Mouse (Mus musculus) frontal cortex, postnatal 36 days (tissue): ENCODE results near the gene Naaladl2.
"Not testable (repeated sequence)": the region's sequence is repeated elsewhere in the genome, so short reads cannot be mapped to it uniquely, and the experiment has no call there.

Experiments used
- DNase-seq, 2 experiments: peaks; one replicate each; pipeline ENCODE4 v3.0.0; 2022; ENCODE audit warnings: low spot score in 2 of 2

The Naaladl2 gene

DNA sequence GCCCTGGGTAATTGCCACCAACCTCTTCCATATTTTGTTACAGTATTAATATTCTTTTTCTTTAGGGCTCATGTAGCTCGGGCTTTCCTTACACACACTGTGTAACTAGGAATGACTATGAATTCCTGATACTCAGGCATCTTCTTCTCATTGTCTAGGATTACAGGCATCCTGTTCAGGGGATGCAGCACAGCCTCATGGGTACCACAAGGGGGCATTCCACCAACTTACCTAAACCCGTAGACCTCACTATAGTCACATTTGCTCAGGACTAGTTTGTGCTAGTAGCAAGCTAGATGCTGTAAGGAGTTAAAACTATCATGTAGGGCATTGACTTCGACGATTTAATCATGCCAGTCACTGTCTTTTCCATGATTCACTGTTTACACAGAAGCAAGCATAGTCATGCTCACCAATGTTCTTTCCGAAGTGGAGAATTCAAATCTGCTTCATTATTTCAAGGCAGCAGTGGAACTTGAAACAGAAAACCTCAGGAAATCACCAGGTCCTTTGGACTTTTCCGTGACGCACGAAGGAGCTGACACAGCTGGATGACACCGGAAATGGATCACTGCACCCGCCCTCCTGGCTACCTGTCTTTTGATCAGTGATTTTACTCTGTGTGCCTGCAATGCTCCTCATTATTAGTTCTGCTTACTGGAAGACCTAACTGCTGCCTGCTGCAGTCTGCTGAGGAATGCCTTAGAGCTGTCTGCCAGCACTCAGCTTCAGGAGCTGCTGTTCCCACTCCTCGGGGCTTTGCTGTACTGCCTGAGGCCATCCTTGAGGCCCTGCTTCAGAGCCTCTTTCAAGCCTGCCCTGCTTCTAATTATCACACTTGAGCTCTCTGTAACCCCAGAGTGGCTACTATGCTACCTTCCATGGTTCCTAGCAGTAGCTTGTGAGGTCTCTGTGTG lies 822.3 kb downstream of the Naaladl2 start:
- DNase-seq, result no peak

DNA sequence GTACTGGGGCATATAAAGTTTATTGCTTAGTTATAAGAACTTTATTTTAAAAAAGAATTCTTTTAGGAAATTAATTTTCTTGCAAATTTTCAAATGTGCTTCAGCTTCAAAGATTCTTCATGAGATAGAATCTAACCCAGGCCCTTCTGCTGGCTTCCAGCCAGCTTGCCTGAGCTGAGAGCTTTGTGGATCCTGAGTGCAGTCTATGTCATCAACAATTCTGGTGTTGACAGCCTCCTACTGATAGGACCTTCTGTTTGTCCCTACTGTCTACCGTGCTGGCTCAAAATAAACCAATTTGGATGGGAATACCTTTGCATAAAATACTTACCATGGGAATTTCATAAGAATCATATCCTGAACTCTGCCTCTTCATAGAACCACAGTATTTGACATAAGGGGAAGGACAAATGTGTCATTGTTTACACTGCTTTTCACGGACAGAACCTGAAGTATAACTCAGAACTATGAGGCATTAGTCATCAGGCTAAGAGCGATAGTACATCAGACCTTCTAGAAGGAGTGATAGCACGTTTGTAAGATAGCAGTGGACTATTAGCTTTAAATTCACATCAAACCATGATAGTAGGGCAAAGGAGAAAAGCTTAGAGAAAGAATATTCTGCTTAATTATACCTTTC lies 829.3 kb downstream of the Naaladl2 start:
- no peak for DNase-seq

DNA sequence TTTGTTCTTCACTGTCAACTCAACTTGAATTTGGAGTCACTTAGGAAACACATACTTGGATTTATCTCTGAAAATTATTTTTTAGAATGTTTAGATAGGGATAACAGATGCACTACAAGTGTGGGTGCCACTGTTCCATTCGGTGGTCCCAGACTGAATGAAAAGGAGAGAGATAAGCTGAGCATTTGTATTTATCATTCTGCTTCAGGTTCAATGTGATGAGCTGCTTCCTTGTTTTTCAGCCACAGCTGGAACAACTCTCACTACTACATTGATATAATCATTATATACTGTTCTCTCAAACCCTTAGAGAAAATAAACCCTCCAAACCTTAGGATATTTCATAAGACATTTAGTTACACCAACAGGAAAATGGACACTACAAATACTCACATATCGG lies 918.6 kb downstream of the Naaladl2 start:
- no peak for DNase-seq

DNA sequence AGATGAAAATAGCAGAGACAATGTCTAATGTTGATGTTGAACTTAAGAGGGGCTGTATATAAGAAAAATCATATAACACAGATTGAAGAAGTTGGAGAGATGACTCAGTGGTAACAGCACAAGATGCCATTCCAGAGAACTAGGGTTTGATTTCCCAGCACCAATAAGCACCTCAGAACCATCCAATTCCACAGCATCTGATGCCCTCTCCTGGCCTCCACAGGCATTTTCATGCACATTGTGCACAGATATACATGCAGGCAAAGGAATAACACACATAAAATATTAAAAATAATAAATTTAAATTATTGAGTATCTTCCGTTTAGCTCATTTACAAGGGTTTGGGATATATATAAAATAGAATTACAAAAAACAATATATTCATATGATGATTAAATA lies 926.6 kb downstream of the Naaladl2 start:
- DNase-seq, result no peak

- DNase-seq, result no peak
Observed at GRCm38 (mm10) chr3:24166531-24166930, 977.5 kb downstream of the Naaladl2 start.

- no peak for DNase-seq
Observed at GRCm38 (mm10) chr3:24163992-24164391, 980.1 kb downstream of the Naaladl2 start.

DNA sequence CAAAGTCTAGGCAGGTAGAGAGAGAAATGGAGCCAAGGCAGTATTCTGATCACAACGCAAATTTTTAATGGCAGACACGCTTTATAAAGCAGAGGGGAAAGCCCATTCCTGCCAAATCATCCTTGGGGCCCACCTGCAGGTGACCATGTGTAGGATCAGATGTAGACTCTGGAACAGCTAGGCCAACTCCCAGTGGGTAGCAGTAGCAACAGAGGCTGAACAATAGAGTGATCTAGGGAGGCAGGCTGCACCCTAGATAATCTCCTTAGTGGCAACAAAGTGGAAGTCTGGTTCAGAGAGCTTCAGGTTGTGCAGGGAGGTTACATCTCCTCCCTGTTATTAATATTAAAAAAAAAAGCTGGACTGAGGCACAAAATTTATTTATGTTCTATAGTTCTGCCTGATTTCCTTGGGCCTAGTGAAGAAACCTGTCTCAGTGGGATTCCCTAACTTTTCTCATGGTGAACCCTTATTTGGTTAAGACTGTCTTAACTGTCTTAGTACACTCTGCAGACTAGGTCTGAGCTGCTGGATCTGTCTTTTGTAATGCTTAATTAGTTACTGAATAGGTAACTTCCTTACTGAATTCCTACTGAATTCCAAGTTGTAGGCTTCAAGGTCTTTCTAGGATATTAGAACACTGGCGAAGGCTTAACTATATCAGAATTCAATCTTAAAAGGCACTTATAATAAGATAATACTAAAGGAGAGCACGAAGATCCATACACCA lies 992.8 kb downstream of the Naaladl2 start:
- DNase-seq, result not testable (repeated sequence)

DNA sequence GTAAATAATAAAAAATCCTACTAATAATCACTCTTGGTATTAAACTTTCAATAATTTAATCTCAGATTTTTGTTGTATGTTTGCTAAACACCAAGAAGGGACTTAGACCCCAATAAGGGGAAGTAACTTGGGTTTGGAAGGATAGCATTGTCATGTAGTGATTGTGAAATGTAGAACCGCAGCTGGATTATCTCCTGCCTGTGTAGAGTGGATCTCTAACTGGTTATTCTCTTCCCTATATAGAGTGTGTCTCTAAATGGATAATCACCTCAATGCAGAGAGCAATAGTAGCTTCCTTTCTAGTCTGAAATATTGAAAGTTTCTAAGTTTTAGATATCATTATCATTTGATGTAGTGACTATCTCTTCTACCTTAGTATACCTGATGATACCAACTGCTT lies 1001.3 kb downstream of the Naaladl2 start:
- DNase-seq, result no peak

- DNase-seq, result no peak
Observed at GRCm38 (mm10) chr3:24138002-24138401, 1006.1 kb downstream of the Naaladl2 start.

- no peak for DNase-seq
Observed at GRCm38 (mm10) chr3:24126200-24126599, 1017.9 kb downstream of the Naaladl2 start.

DNA sequence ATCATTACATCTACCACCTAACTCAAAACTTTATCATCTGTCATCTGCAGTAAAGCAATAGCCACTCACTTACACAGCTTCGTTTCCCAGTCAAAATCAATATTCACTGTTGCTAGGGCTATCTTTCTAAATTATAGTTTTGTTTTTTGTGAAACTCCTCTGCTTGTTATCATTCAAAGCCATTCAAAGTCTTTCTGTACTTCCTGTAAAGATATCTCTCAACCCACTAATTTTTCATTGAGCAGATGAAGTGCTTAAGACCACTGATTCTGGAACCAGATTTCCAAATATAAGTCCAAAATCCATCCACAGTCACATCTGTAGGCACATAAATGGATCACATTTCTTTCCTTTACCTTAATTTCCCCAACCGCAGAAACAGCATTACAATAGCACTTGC lies 1020.0 kb downstream of the Naaladl2 start:
- DNase-seq, result no peak

DNA sequence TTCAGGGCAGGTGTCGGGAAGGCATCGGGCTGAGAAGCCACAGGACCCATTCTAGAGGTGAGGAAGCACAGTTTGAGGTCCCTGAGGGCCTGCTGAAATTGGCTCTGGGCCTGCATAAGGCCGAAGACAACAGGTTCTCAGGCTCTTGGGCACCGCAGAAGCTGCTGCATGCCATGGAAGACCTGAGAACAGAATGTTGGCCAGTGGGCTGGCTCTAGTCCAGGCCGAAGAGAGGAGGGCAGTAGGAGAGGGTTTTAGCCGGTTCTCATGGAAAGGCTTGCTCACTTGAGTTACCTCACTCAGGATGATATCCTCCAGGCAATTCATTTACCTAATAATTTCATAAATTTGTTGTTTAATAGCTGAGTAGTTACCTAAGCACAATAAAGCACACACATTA lies 1025.9 kb downstream of the Naaladl2 start:
- no peak for DNase-seq

DNA sequence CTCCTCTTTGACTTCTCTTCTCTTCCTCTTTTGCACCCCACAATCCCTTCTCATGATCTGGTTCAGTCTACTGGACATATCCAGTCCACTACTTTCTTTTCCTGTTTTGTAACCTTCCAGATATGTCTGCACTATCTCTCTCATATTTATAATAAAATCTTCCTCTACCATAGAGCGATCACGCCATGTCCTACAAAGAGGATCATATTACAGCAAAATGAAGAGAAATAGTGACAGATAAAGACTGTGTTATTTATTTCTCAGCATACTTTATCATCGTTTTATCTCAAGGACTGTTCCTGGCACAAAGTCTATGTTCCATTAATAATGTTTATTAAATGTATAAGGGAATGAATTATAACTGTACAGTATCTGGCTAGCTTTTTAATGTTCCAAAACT lies 1029.2 kb downstream of the Naaladl2 start:
- no peak for DNase-seq

- no peak for DNase-seq
Observed at GRCm38 (mm10) chr3:24113360-24113759, 1030.7 kb downstream of the Naaladl2 start.

- no peak for DNase-seq
Observed at GRCm38 (mm10) chr3:24106391-24106790, 1037.7 kb downstream of the Naaladl2 start.

DNA sequence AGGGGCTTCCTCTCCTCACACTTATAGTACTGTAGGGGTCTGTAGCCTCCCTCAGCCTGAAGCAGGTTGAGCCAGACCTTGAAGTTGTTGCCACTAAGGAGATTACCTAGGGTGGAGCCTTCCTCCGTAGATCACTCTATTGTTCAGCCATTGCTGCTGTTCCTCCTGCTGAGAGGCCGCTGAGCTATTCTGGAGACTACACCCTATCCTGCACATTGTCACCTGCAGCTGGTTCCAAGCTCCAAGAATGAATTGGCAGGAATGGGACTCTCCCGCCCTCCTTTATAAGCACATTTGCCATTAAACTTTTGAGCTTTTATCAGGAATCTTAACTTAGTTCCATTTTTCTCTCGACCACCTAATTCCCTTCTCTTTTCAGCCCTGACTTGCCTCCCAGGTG lies 1064.3 kb downstream of the Naaladl2 start:
- DNase-seq, result no peak

DNA sequence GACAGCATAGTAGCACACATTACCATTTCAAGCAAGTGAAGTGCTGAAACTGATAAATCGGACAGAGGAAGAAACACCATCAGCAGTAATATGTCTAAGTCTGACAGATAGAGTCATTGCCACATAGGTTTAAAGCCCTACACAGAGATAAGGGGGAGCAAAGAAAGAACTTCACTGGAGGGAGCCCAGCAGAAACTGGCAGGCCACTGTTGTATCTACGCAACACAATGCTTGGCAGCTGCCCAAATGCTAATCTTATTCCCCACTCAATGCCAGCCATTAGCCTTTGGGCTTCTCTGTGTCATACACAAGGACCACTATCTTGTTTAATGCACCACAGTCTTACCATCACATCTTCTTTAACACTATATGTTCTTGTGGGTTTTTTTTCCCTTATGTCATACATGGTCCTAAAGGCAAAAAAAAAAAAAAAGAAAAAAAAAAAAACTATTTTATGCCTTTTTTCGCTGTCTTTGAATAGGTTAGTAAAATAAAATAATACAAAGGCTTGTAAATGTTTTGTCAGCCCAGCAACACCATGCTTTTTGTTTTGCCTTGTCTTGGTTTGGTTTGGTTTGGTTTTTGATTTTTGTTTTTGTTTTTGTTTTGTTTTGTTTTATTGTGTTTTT lies 1072.8 kb downstream of the Naaladl2 start:
- peak in 1 of 2 experiments; percentile 1 for DNase-seq

GRCm38 (mm10) chr3:24070424-24071168 lies 1073.5 kb downstream of the Naaladl2 start:
- DNase-seq, result no peak

DNA sequence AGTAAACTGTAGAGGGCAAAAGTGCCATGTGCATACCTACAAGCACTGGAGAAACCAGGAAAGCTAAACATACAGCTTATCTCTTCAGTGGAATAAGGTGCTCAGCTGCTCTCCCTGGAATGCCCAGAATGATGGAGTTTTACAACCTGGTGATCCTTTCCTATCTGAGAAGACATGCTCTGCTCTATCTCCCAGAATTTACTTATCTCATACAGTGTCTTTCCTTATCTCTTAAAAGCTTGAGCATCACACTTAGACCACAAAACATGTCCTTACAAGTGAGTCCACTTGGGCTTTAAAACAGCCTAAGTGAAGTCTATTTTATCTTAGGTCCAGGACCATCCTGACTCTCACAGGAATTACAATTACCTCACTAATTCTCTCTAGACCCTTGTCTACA lies 1095.8 kb downstream of the Naaladl2 start:
- no peak for DNase-seq

DNA sequence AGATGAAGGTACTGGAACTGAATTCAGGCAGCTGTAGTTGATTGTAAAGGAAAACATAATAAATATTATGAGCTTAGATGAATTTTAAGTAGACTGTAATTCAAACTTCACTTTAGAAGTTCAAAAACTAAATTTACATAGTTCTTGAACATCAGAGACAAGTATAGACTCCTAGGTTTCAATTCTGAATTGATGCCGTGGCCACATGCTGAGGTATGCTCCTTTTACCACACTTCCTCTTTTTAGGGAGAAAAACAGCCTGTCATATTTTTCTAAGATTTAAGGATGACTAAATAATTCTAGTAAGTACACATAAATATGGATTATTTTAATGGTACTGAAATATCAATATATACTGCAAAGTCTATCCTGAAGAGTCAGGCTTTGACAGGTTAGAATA lies 1142.3 kb downstream of the Naaladl2 start:
- no peak for DNase-seq

DNA sequence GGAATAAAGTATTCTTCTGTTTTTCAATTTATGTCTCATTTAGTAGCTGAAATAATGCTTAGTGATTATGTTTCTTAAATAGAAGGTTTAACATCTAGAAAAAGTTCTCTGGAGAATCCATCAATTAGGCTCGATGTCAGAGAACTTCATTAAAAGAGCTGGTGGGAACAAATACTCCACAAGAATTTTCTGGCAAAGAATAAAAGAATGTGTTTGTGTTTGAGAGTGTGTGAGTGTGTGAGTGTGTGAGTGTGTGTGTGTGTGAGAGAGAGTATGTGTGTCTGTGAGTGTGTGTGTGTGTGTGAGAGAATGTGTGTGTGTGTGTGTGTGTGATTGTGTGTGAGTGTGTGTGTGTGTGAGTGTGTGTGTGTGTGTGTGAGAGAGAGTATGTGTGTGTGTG lies 1170.3 kb downstream of the Naaladl2 start:
- DNase-seq, result no peak
